23 mouse cellular contexts compared by ENCODE assay signal in genomic region chr9:84038946-84039345, GRCm38 (mm10).
"Had no signal": no experiment of that assay in that cellular context is flagged by ENCODE, and none has a peak within 500 bp of the region (broad histone marks: within the 10 kb centered on the region; RNA-seq: fewer than 3 reads in every experiment).

No protein-coding gene starts in this region.

- ATAC-seq: forebrain, postnatal 0 days; hindbrain, postnatal 0 days; intestine, embryonic 16.5 days had no signal

- H3K27ac ChIP-seq: heart, adult 2 months; heart, embryonic 13.5 days; heart, embryonic 15.5 days; hindbrain, embryonic 13.5 days; hindbrain, embryonic 15.5 days; hindbrain, postnatal 0 days; layer of hippocampus, adult 2 months; left cerebral cortex, adult 2 months; limb, embryonic 10.5 days; limb, embryonic 12.5 days had no signal

- H3K9ac ChIP-seq: forebrain, postnatal 0 days; heart, embryonic 13.5 days; heart, embryonic 15.5 days; hindbrain, embryonic 13.5 days; hindbrain, embryonic 15.5 days; limb, embryonic 12.5 days had no signal

- H3K36me3 ChIP-seq: heart, embryonic 13.5 days; heart, embryonic 15.5 days; hindbrain, embryonic 13.5 days; hindbrain, embryonic 15.5 days; limb, embryonic 10.5 days; limb, embryonic 12.5 days had no signal

- H3K9me3 ChIP-seq: heart, embryonic 13.5 days; heart, embryonic 15.5 days; hindbrain, embryonic 13.5 days; hindbrain, embryonic 15.5 days; limb, embryonic 10.5 days; limb, embryonic 12.5 days had no signal

- H3K27me3 ChIP-seq: heart, embryonic 13.5 days; heart, embryonic 15.5 days; hindbrain, embryonic 13.5 days; hindbrain, embryonic 15.5 days; limb, embryonic 12.5 days had no signal

- H3K4me2 ChIP-seq: heart, embryonic 11.5 days; heart, embryonic 13.5 days; heart, embryonic 15.5 days; hindbrain, embryonic 13.5 days; hindbrain, embryonic 15.5 days; limb, embryonic 12.5 days had no signal

- DNase-seq: forebrain, postnatal 0 days; gastrocnemius, postnatal 14 days; gastrocnemius, postnatal 36 days; heart, adult 11 months; heart, adult 2 months; heart, postnatal 14 days; heart, postnatal 36 days; kidney, adult 18-20 months; kidney, adult 8-10 months; kidney, postnatal 10 days; kidney, postnatal 25 days; kidney, postnatal 4 days had no signal

- H3K4me1 ChIP-seq: limb, embryonic 10.5 days had no signal

- H3K4me3 ChIP-seq: heart, adult 2 months; heart, embryonic 13.5 days; heart, embryonic 15.5 days; hindbrain, embryonic 13.5 days; hindbrain, embryonic 15.5 days; layer of hippocampus, adult 2 months; left cerebral cortex, adult 2 months; limb, embryonic 10.5 days; limb, embryonic 12.5 days had no signal
